Mouse (Mus musculus): ENCODE results near the gene Arhgef19. TPM values are rescaled to one million over a fixed set of nuclear protein-coding genes. Genes with fewer than 3 reads are reported as not detected.
A peak's percentile ranks its signal among the peaks of the same experiment; 100 is the strongest.

Arhgef19 gene
- polyA plus RNA-seq, 1 experiment from 2014 or later: 21.1 TPM

DNA sequence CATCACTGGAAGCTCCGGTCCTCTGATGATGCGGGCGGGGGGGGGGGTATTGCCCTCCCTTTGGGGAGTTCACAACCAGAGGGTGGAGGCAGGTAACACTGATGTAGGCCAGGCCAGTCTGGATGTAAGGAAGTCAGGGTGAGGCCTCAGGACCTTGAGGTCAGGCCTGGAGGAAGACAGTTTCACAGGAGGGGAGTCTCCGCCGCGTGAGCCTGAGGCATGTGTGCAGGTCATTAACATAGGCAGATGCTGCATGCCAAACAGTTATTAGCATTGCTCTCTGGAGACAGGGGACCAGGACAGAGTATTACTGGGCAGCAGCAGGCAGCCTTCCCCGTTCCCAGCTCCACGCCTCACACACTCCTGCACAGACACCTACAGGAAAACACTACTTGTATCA lies 48.9 kb downstream of the Arhgef19 start:
- Histone ChIP-seq H3K4me1 (ENCODE audit: insufficient read depth) (peaks cover 13% of the 10 kb centered on the region; the same call in 1 of the 2 replicates), H3K27me3 (ENCODE audit: insufficient read depth, low read length) (peaks cover 45% of the 10 kb centered on the region)
- no peak for ATAC-seq (ENCODE audit: insufficient read depth)

DNA sequence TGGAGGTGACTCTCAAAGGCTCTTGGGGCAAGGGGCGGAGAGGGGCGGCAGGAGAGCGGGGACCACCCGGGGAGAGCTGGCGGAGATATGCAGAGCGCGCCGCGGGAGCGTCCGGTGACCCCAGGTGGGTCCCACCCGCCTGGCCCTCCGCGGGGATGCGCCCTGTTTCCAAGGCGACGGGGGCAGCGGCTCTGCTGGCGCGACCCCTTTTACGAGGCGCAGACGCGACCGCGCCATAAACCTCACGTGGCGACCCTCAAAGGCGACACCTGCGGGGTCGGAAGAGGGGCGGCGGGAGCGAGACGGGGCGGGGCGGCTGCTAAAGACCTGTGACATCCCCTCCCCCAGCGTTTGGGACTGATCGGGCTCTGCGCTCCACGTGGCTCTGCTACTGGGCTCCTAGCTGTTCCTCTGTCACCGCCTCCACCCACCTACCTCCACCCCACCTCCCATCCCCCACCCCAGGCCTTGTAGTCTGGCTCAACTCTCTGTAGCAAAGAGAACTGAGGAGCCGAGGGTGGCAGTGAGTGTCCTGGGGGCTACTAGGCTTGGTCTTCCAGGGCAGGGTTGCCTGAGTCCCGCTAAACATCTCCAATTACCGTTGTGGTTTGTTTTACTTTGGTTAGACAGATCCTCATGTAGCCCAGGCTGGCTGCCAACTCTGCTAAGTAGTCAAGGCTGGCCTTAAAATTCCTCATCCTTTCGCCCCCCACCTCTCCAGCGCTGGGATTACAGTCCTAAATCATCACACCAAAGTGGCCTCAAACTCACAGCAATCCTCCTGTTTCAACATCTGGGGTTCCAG lies 52.5 kb downstream of the Arhgef19 start:
- Histone ChIP-seq H3K36me3 (ENCODE audit: insufficient read depth) (no peaks in the 10 kb centered on the region), H3K27me3 (ENCODE audit: insufficient read depth, low read length) (peaks cover 44% of the 10 kb centered on the region), H3K9ac (peak overlapping the region; percentile 29), H3K9me3 (ENCODE audit: low read depth, low read length) (no peaks in the 10 kb centered on the region), H3K27ac (ENCODE audit: low read depth) (no peak overlapping the region), H3K4me3 (ENCODE audit: low read depth, low read length) (peak overlapping the region; percentile 24; the same call in 1 of the 2 replicates), H3K4me1 (ENCODE audit: insufficient read depth) (peaks cover 22% of the 10 kb centered on the region), H3K4me2 (peak overlapping the region; percentile 64)
- TF ChIP-seq CTCF (IDR thresholded peaks at IDR 0.05; ENCODE audit: low read depth): no peak
- 3% methylated on average over 41 of the region's 47 CpGs for WGBS
- ATAC-seq (ENCODE audit: insufficient read depth) (no peak), DNase-seq (peak; percentile 31)

More for the DNA sequence above, 48.9 kb downstream of the Arhgef19 start:
- Histone ChIP-seq H3K4me3 (ENCODE audit: low read depth, low read length) (no peak overlapping the region), H3K36me3 (ENCODE audit: insufficient read depth) (no peaks in the 10 kb centered on the region), H3K4me2 (no peak overlapping the region), H3K9ac (no peak overlapping the region), H3K27ac (ENCODE audit: low read depth) (no peak overlapping the region), H3K9me3 (ENCODE audit: low read depth, low read length) (no peaks in the 10 kb centered on the region)
- DNase-seq: no peak
- 42% methylated on average over 8 of the region's 8 CpGs for WGBS
- no peak for TF ChIP-seq CTCF (IDR thresholded peaks at IDR 0.05; ENCODE audit: low read depth)

DNA sequence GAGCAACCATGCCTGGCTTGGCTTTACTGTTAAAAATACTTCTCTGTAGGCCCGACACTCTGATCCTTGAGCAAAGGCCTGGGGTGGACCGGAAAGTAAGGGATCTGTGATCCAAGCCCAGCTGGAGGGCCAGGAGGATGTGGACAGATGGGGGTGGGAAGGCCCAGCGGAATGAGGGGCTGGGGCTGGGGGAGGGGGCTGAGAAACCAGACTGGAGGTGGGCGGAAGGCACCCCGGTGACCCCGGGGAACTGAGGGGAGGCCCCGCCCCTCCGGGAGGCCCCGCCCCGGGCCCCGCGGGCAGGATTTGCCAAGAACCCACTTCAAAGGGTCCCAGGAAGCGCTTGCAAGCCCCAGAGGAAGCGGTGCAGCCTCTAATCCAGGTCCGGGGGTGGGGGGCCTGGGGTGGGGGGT lies 56.5 kb downstream of the Arhgef19 start:
- peaks cover 29% of the 10 kb centered on the region for H3K27me3 ChIP-seq (ENCODE audit: insufficient read depth, low read length)

GRCm38 (mm10) chr4:141297934-141298333 lies 58.6 kb downstream of the Arhgef19 start:
- 68% methylated on average over 7 of the region's 7 CpGs for WGBS
- Histone ChIP-seq H3K4me2 (no peak overlapping the region), H3K27ac (ENCODE audit: low read depth) (no peak overlapping the region), H3K4me1 (ENCODE audit: insufficient read depth) (peaks cover 14% of the 10 kb centered on the region), H3K36me3 (ENCODE audit: insufficient read depth) (no peaks in the 10 kb centered on the region), H3K4me3 (ENCODE audit: low read depth, low read length) (no peak overlapping the region), H3K9ac (no peak overlapping the region), H3K27me3 (ENCODE audit: insufficient read depth, low read length) (peaks cover 27% of the 10 kb centered on the region), H3K9me3 (ENCODE audit: low read depth, low read length) (no peaks in the 10 kb centered on the region)
- no peak for ATAC-seq (ENCODE audit: insufficient read depth)
- no peak for DNase-seq
- TF ChIP-seq CTCF (IDR thresholded peaks at IDR 0.05; ENCODE audit: low read depth): no peak

More for the DNA sequence above, 56.5 kb downstream of the Arhgef19 start:
- Histone ChIP-seq H3K4me2 (peak overlapping the region; percentile 48), H3K4me3 (ENCODE audit: low read depth, low read length) (0 out of 2 replicates have a peak overlapping the region, but pooled peaks have one; percentile 8), H3K9me3 (ENCODE audit: low read depth, low read length) (no peaks in the 10 kb centered on the region), H3K27ac (ENCODE audit: low read depth) (no peak overlapping the region), H3K36me3 (ENCODE audit: insufficient read depth) (no peaks in the 10 kb centered on the region), H3K4me1 (ENCODE audit: insufficient read depth) (peaks cover 10% of the 10 kb centered on the region), H3K9ac (peak overlapping the region; percentile 29)
- peak; percentile 55 for DNase-seq
- ATAC-seq (ENCODE audit: insufficient read depth): 0 out of 2 replicates have a peak, but pooled peaks have one; percentile 15
- WGBS: 7% methylated on average over 15 of the region's 15 CpGs
- TF ChIP-seq CTCF (IDR thresholded peaks at IDR 0.05; ENCODE audit: low read depth): no peak

DNA sequence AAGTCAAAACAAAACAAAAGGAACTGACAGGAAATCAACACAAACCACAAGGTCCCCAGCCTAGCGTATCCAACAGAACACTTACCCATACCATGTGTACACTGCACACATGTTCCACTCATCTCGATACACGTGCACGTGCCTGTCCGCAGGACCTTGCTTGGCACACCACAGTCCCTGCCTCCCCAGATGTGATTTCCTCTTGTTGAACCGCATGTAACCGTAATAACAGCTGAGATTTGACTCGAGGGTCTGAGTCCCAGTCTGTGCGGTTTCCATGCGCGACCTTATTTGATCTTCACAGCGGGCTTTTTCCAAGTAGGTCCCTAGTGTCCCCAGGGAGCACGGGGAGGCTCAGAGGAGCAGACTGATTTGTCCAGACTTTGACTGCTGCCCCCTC lies 60.1 kb downstream of the Arhgef19 start:
- H3K4me3 ChIP-seq (ENCODE audit: low read depth, low read length): no peak overlapping the region
- no peak for DNase-seq
- ATAC-seq (ENCODE audit: insufficient read depth): no peak
- no peak overlapping the region for H3K9ac ChIP-seq
- peaks cover 26% of the 10 kb centered on the region for H3K27me3 ChIP-seq (ENCODE audit: insufficient read depth, low read length)
- no peak overlapping the region for H3K27ac ChIP-seq (ENCODE audit: low read depth)
- TF ChIP-seq CTCF (IDR thresholded peaks at IDR 0.05; ENCODE audit: low read depth): no peak
- no peak overlapping the region for H3K4me2 ChIP-seq
- H3K36me3 ChIP-seq (ENCODE audit: insufficient read depth): no peaks in the 10 kb centered on the region
- H3K9me3 ChIP-seq (ENCODE audit: low read depth, low read length): no peaks in the 10 kb centered on the region
- 46% methylated on average over 13 of the region's 13 CpGs for WGBS
- H3K4me1 ChIP-seq (ENCODE audit: insufficient read depth): peaks cover 14% of the 10 kb centered on the region

DNA sequence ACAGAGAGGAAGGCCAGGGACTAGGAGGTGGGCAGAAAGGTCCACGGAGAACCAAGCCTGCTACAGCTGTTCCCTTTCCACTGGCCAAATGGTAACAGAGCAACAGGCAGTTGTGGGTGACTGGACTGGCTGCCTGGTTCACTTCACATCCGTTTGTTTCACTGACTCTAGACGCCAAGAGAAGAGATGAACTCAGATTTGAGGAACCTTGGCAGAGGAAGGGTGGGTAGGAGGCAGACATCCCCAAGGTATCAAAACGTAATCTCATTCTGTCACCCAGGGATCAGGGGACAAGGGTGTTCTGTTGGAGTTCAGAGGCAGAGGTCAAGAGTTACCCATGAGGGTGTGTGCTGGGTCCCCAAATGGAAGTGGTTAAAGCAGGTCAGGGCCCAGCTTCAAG lies 60.9 kb downstream of the Arhgef19 start:
- no peak overlapping the region for H3K9ac ChIP-seq
- no peak overlapping the region for H3K4me3 ChIP-seq (ENCODE audit: low read depth, low read length)
- H3K9me3 ChIP-seq (ENCODE audit: low read depth, low read length): no peaks in the 10 kb centered on the region
- H3K36me3 ChIP-seq (ENCODE audit: insufficient read depth): no peaks in the 10 kb centered on the region
- no peak overlapping the region for H3K4me2 ChIP-seq
- no peak overlapping the region for H3K27ac ChIP-seq (ENCODE audit: low read depth)
- TF ChIP-seq CTCF (IDR thresholded peaks at IDR 0.05; ENCODE audit: low read depth): no peak
- no peak for ATAC-seq (ENCODE audit: insufficient read depth)
- H3K4me1 ChIP-seq (ENCODE audit: insufficient read depth): peaks cover 14% of the 10 kb centered on the region
- peaks cover 26% of the 10 kb centered on the region for H3K27me3 ChIP-seq (ENCODE audit: insufficient read depth, low read length)
- DNase-seq: no peak
- 48% methylated on average over 4 of the region's 4 CpGs for WGBS

GRCm38 (mm10) chr4:141301116-141301553 lies 61.8 kb downstream of the Arhgef19 start, which contains the start of gene Epha2:
Gene Epha2, plus strand, starts transcription at chr4:141301240.
- Histone ChIP-seq H3K4me1 (ENCODE audit: insufficient read depth) (peaks cover 5% of the 10 kb centered on the region; the same call in 1 of the 2 replicates), H3K9me3 (ENCODE audit: low read depth, low read length) (no peaks in the 10 kb centered on the region), H3K27ac (ENCODE audit: low read depth) (peak within 1 kb of the TSS; percentile 45; the same call in 1 of the 2 replicates), H3K9ac (peak within 1 kb of the TSS; percentile 75), H3K36me3 (ENCODE audit: insufficient read depth) (no peaks in the 10 kb centered on the region), H3K4me3 (ENCODE audit: low read depth, low read length) (peak within 1 kb of the TSS; percentile 71), H3K4me2 (peak within 1 kb of the TSS; percentile 90), H3K27me3 (ENCODE audit: insufficient read depth, low read length) (peaks cover 26% of the 10 kb centered on the region)
- DNase-seq (peak; percentile 95), ATAC-seq (ENCODE audit: insufficient read depth) (peak; percentile 57)
- under 1% methylated on average over 35 of the region's 35 CpGs for WGBS
- no peak for TF ChIP-seq CTCF (IDR thresholded peaks at IDR 0.05; ENCODE audit: low read depth)
